Mouse (Mus musculus) effector memory CD4-positive, alpha-beta T cell, adult 7 months (primary cell): ENCODE measurements around the gene Gm45194. TPM values are rescaled to one million over a fixed set of nuclear protein-coding genes. Genes with fewer than 3 reads are reported as not detected.

Experiments
- polyA plus RNA-seq: library from polyadenylated mRNA; unstranded; fragments of 100-300 nt; shearing (Covaris generic); gene quantifications from one replicate; pipeline ENCODE4 v1.2.1, GENCODE M21; 2017

Gm45194 gene
- not detected for polyA plus RNA-seq

GRCm38 (mm10) chrX:111891089-111891488, at the start of gene Gm45194:
TSS of gene Gm45194 (plus strand) at chrX:111891389.

GRCm38 (mm10) chrX:112010707-112011106, 119.5 kb downstream of the Gm45194 start, which contains the start of gene Tex16:
TSS of gene Tex16 (plus strand) at chrX:112011007.

GRCm38 (mm10) chrX:112238749-112239148, 347.6 kb downstream of the Gm45194 start, which contains the start of gene 4933403O08Rik:
TSS of gene 4933403O08Rik (plus strand) at chrX:112239049.

Other genes starting within 250 kb of the Gm45194 start
- gene Hdx, start 194.3 kb upstream of the Gm45194 start, polyA plus RNA-seq, result 0.04 TPM
- gene Tex16, start 119.6 kb downstream of the Gm45194 start, polyA plus RNA-seq, result not detected